Mouse (Mus musculus) stomach, postnatal 0 days (tissue): Measurements from ENCODE around the gene Ube2ql1. TPM values are rescaled to one million over a fixed set of nuclear protein-coding genes. Genes with fewer than 3 reads are reported as not detected.

Experiments used
- ATAC-seq: fragments of 200-750 bp; cut with Nextera tagmentation; 2 replicates; pipeline ENCODE4 v1.8.0; 2017; ENCODE audit not compliant: low FRiP score, low TSS enrichment
- DNase-seq: peaks from one replicate; pipeline ENCODE4 v3.0.0-alpha.2; 2016; ENCODE audit warnings: low spot score
- H3K27ac ChIP-seq: fragments of 300-500 bp; sonication (generic); replicated peaks from 2 replicates; pipeline ENCODE4 v1.5.1; 2014; ENCODE audit warnings: mild to moderate bottlenecking, control low read depth
- H3K27me3 ChIP-seq: fragments of 300-500 bp; sonication (generic); 2 replicates; pipeline ENCODE4 v1.6.1; 2014; ENCODE audit warnings: low read length; ENCODE audit not compliant: control insufficient read depth, insufficient read depth
- H3K36me3 ChIP-seq: fragments of 300-500 bp; sonication (generic); 2 replicates; pipeline ENCODE4 v1.6.1; 2014; ENCODE audit warnings: low read length, mixed read lengths; ENCODE audit not compliant: control insufficient read depth, insufficient read depth
- H3K4me1 ChIP-seq: fragments of 300-500 bp; sonication (generic); replicated peaks from 2 replicates; pipeline ENCODE4 v1.6.1; 2014; ENCODE audit warnings: antibody characterized with exemption; ENCODE audit not compliant: control insufficient read depth, insufficient read depth
- H3K4me2 ChIP-seq: fragments of 300-500 bp; sonication (generic); replicated peaks from 2 replicates; pipeline ENCODE4 v1.6.1; 2014; ENCODE audit warnings: low read depth, mild to moderate bottlenecking, control low read depth, moderate library complexity
- H3K4me3 ChIP-seq: fragments of 300-500 bp; sonication (generic); 2 replicates; pipeline ENCODE4 v1.5.1; 2014; ENCODE audit warnings: low read depth, low read length, control low read depth
- H3K9ac ChIP-seq: fragments of 300-500 bp; sonication (generic); 2 replicates; pipeline ENCODE4 v1.6.1; 2014; ENCODE audit warnings: mild to moderate bottlenecking, low read length, control low read depth, mixed read lengths
- H3K9me3 ChIP-seq: fragments of 300-500 bp; sonication (generic); 2 replicates; pipeline ENCODE4 v1.6.1; 2016; ENCODE audit warnings: low read length; ENCODE audit not compliant: control insufficient read depth
- CTCF ChIP-seq: IDR thresholded peaks from 2 replicates; pipeline ENCODE4 v1.5.1; 2016; ENCODE audit warnings: antibody characterized with exemption, low read depth, mild to moderate bottlenecking, moderate library complexity
- EP300 ChIP-seq: optimal IDR thresholded peaks from 2 replicates; pipeline ENCODE3; 2016; ENCODE audit warnings: antibody characterized with exemption
- WGBS: fragments of 180-500 bp; shearing (Covaris S2); extraction: QIAGEN DNeasy Blood & Tissue Kit; methylation state at CpG from one replicate; pipeline ENCODE4 v1.1.7; 2014; 5-methylcytosine and 5-hydroxymethylcytosine counted together
- polyA plus RNA-seq: library from polyadenylated mRNA; unstranded; fragments of >200 nt; fragmentation: Nextera tagmentation; extraction: Ambion mirVana; gene quantifications from 2 replicates; pipeline ENCODE4 v1.2.1, GENCODE M21; 2015

Gene Ube2ql1
- 0.10 and 0.11 TPM in 2 replicates for polyA plus RNA-seq

GRCm38 (mm10) chr13:69739759-69740135, at the start of gene Ube2ql1:
Gene Ube2ql1 (minus strand): TSS chr13:69739889.
- 0 out of 2 replicates have a peak, but pooled peaks cover 2% of the 10 kb centered on the region for H3K4me1 ChIP-seq
- TF ChIP-seq CTCF (peak; percentile 85), EP300 (no peak)
- ATAC-seq, result peak; percentile 93
- H3K36me3 ChIP-seq, result no peaks in the 10 kb centered on the region
- H3K9me3 ChIP-seq, result no peaks in the 10 kb centered on the region
- WGBS, result under 1% methylated on average over 41 of the region's 46 CpGs
- H3K4me3 ChIP-seq, result peak within 1 kb of the TSS; percentile 55
- H3K27me3 ChIP-seq, result peaks cover 6% of the 10 kb centered on the region; the same call in 1 of the 2 replicates
- no peak within 1 kb of the TSS for H3K27ac ChIP-seq
- peak within 1 kb of the TSS; percentile 41 for H3K9ac ChIP-seq
- DNase-seq, result peak; percentile 88
- peak within 1 kb of the TSS; percentile 99 for H3K4me2 ChIP-seq

GRCm38 (mm10) chr13:69788704-69789103, 49.0 kb upstream of the Ube2ql1 start:
- H3K4me1 ChIP-seq, result no peaks in the 10 kb centered on the region
- TF ChIP-seq EP300, result no peak
- TF ChIP-seq CTCF, result no peak
- no peak overlapping the region for H3K4me2 ChIP-seq
- WGBS, result 81% methylated on average over 5 of the region's 5 CpGs
- ATAC-seq, result no peak
- H3K36me3 ChIP-seq, result no peaks in the 10 kb centered on the region
- H3K27ac ChIP-seq, result no peak overlapping the region
- no peaks in the 10 kb centered on the region for H3K9me3 ChIP-seq
- no peak overlapping the region for H3K4me3 ChIP-seq
- no peaks in the 10 kb centered on the region for H3K27me3 ChIP-seq
- H3K9ac ChIP-seq, result no peak overlapping the region
- DNase-seq, result no peak

- Histone ChIP-seq H3K4me2 (no peak overlapping the region), H3K4me1 (no peaks in the 10 kb centered on the region), H3K9me3 (no peaks in the 10 kb centered on the region), H3K27ac (no peak overlapping the region), H3K4me3 (no peak overlapping the region), H3K27me3 (no peaks in the 10 kb centered on the region), H3K36me3 (no peaks in the 10 kb centered on the region), H3K9ac (no peak overlapping the region)
- ATAC-seq (no peak), DNase-seq (no peak)
- TF ChIP-seq CTCF, result no peak
- no peak for TF ChIP-seq EP300
- 85% methylated on average over 19 of the region's 19 CpGs for WGBS
These were observed 38.5 kb upstream of the Ube2ql1 start for GRCm38 (mm10) chr13:69778221-69778620.

GRCm38 (mm10) chr13:69772358-69772757, 32.7 kb upstream of the Ube2ql1 start:
- Histone ChIP-seq H3K4me2 (no peak overlapping the region), H3K9ac (no peak overlapping the region), H3K9me3 (no peaks in the 10 kb centered on the region), H3K4me1 (no peaks in the 10 kb centered on the region), H3K36me3 (no peaks in the 10 kb centered on the region), H3K4me3 (no peak overlapping the region), H3K27me3 (no peaks in the 10 kb centered on the region), H3K27ac (no peak overlapping the region)
- DNase-seq, result no peak
- WGBS, result 85% methylated on average over 4 of the region's 4 CpGs
- TF ChIP-seq EP300 (no peak), CTCF (no peak)
- ATAC-seq, result no peak

GRCm38 (mm10) chr13:69770538-69771456, 31.1 kb upstream of the Ube2ql1 start:
- ATAC-seq (no peak), DNase-seq (no peak)
- Histone ChIP-seq H3K9me3 (no peaks in the 10 kb centered on the region), H3K36me3 (no peaks in the 10 kb centered on the region), H3K4me1 (no peaks in the 10 kb centered on the region), H3K27ac (no peak overlapping the region), H3K27me3 (no peaks in the 10 kb centered on the region), H3K4me3 (no peak overlapping the region), H3K9ac (no peak overlapping the region), H3K4me2 (no peak overlapping the region)
- 71% methylated on average over 12 of the region's 12 CpGs for WGBS
- TF ChIP-seq CTCF (no peak), EP300 (no peak)

GRCm38 (mm10) chr13:69768152-69768551, 28.5 kb upstream of the Ube2ql1 start:
- H3K4me1 ChIP-seq, result no peaks in the 10 kb centered on the region
- no peak overlapping the region for H3K9ac ChIP-seq
- H3K27me3 ChIP-seq, result no peaks in the 10 kb centered on the region
- WGBS, result 86% methylated on average over 10 of the region's 10 CpGs
- TF ChIP-seq EP300 (no peak), CTCF (no peak)
- ATAC-seq, result no peak
- no peak for DNase-seq
- no peaks in the 10 kb centered on the region for H3K9me3 ChIP-seq
- H3K4me3 ChIP-seq, result no peak overlapping the region
- no peak overlapping the region for H3K27ac ChIP-seq
- H3K4me2 ChIP-seq, result no peak overlapping the region
- H3K36me3 ChIP-seq, result no peaks in the 10 kb centered on the region
